Comparison of ENCODE assay signal across 9 mouse cellular contexts in genomic region chr13:56682326-56682725, GRCm38 (mm10). TPM values are rescaled to one million over a fixed set of nuclear protein-coding genes. Genes with fewer than 3 reads are reported as not detected.
DNase-seq lines count a peak whose midpoint lies in the region; ATAC-seq and TF ChIP-seq lines count a peak whose summit lies in the region.
"Had no signal": no experiment of that assay in that cellular context is flagged by ENCODE, and none has a peak within 500 bp of the region (broad histone marks: within the 10 kb centered on the region; RNA-seq: fewer than 3 reads in every experiment).

No protein-coding gene starts in this region.

- H3K27ac ChIP-seq in heart, embryonic 11.5 days (ENCODE audit: low read depth, low read length): no peak overlapping the region
- H3K27ac ChIP-seq in embryonic facial prominence, embryonic 10.5 days (replicated peaks): peak overlapping the region; percentile 24; the same call in 1 of the 2 replicates
- H3K27ac ChIP-seq in intestine, embryonic 15.5 days: no peak overlapping the region

- no peak overlapping the region for H3K4me3 ChIP-seq in heart, embryonic 11.5 days (ENCODE audit: low read depth, low read length)
- H3K4me3 ChIP-seq in E14TG2a.4 (replicated peaks; ENCODE audit: low read length): peak overlapping the region; percentile 53
- no peak overlapping the region for H3K4me3 ChIP-seq in embryonic facial prominence, embryonic 10.5 days
- H3K4me3 ChIP-seq in intestine, embryonic 15.5 days (replicated peaks): no peak overlapping the region

- 0 out of 2 replicates have a peak, but pooled peaks cover 3% of the 10 kb centered on the region for H3K27me3 ChIP-seq in heart, embryonic 11.5 days (ENCODE audit: control insufficient read depth, insufficient read depth, low read length)
- H3K27me3 ChIP-seq in E14TG2a.4 (ENCODE audit: insufficient read depth, low read length): peaks cover 71% of the 10 kb centered on the region
- no peaks in the 10 kb centered on the region for H3K27me3 ChIP-seq in embryonic facial prominence, embryonic 10.5 days (replicated peaks; ENCODE audit: low read depth, poor library complexity, severe bottlenecking)
- no peaks in the 10 kb centered on the region for H3K27me3 ChIP-seq in intestine, embryonic 15.5 days (replicated peaks)
- H3K27me3 ChIP-seq: Patski had no signal

- no peaks in the 10 kb centered on the region for H3K9me3 ChIP-seq in heart, embryonic 11.5 days (replicated peaks; ENCODE audit: control insufficient read depth, low read length)
- no peaks in the 10 kb centered on the region for H3K9me3 ChIP-seq in E14TG2a.4 (ENCODE audit: low read length)
- H3K9me3 ChIP-seq in embryonic facial prominence, embryonic 10.5 days: no peaks in the 10 kb centered on the region
- H3K9me3 ChIP-seq in intestine, embryonic 15.5 days: no peaks in the 10 kb centered on the region

- WGBS in heart, embryonic 11.5 days (ENCODE audit: insufficient replicate concordance): 77% methylated on average over 17 of the region's 17 CpGs
- 89% methylated on average over 17 of the region's 17 CpGs for WGBS in embryonic facial prominence, embryonic 10.5 days
- 78% methylated on average over 17 of the region's 17 CpGs for WGBS in intestine, embryonic 15.5 days

- peaks cover 20% of the 10 kb centered on the region for H3K4me1 ChIP-seq in heart, embryonic 11.5 days (ENCODE audit: control insufficient read depth, insufficient read depth, low read length)
- peaks cover 9% of the 10 kb centered on the region for H3K4me1 ChIP-seq in E14TG2a.4 (replicated peaks; ENCODE audit: low read depth, low read length)
- peaks cover 31% of the 10 kb centered on the region for H3K4me1 ChIP-seq in embryonic facial prominence, embryonic 10.5 days
- peaks cover 15% of the 10 kb centered on the region for H3K4me1 ChIP-seq in intestine, embryonic 15.5 days (replicated peaks)

- no peak for TF ChIP-seq CTCF in E14TG2a.4 (conservative IDR thresholded peaks at IDR 0.05; ENCODE audit: low read length)

- no peak for ATAC-seq in heart, embryonic 11.5 days (replicated peaks; ENCODE audit: insufficient number of reproducible peaks, low FRiP score, low TSS enrichment)
- no peak for ATAC-seq in intestine, embryonic 15.5 days
- ATAC-seq: Patski had no signal

- intact Hi-C loops in heart, postnatal 25 days (cut with DNase I): no loop called here

- peak; percentile 98 for DNase-seq in heart, adult 11 months
- no peak for DNase-seq in embryonic facial prominence, embryonic 10.5 days (ENCODE audit: low spot score)
- peak; percentile 43 for DNase-seq in heart, postnatal 25 days (ENCODE audit: low spot score)
- peak; percentile 71 for DNase-seq in lung, postnatal 14 days
- peak; percentile 11 for DNase-seq in thymus, postnatal 0 days (ENCODE audit: low spot score)

- H3K36me3 ChIP-seq in heart, embryonic 11.5 days (ENCODE audit: control insufficient read depth, insufficient read depth, low read length): no peaks in the 10 kb centered on the region
- H3K36me3 ChIP-seq in E14TG2a.4 (ENCODE audit: insufficient read depth, low read length): no peaks in the 10 kb centered on the region
- no peaks in the 10 kb centered on the region for H3K36me3 ChIP-seq in embryonic facial prominence, embryonic 10.5 days (replicated peaks)
- H3K36me3 ChIP-seq in intestine, embryonic 15.5 days: no peaks in the 10 kb centered on the region

- H3K4me2 ChIP-seq in heart, embryonic 11.5 days: no peak overlapping the region; the same call in 1 of the 2 replicates
- H3K4me2 ChIP-seq in intestine, embryonic 15.5 days (replicated peaks): no peak overlapping the region

- H3K9ac ChIP-seq in heart, embryonic 11.5 days (ENCODE audit: low read depth, low read length): no peak overlapping the region
- no peak overlapping the region for H3K9ac ChIP-seq in intestine, embryonic 15.5 days

RNA-seq across cellular contexts. Expression of gene Smad5, which starts 20.5 kb away (rescaled TPM):
- 25.7 and 26.3 TPM in 2 replicates for polyA plus RNA-seq in heart, embryonic 11.5 days (2014; fragmentation: Nextera tagmentation; extraction: Ambion mirVana)
- 41.7 and 44.3 TPM in 2 replicates for polyA plus RNA-seq in embryonic facial prominence, embryonic 10.5 days (2016; fragmentation: Nextera tagmentation; extraction: Ambion mirVana)
- total RNA-seq in heart, postnatal 25 days (2021): 10 to 100 TPM; 29.5 to 34.6 TPM
- polyA plus RNA-seq in thymus, postnatal 0 days (2015; fragmentation: Nextera tagmentation; extraction: Ambion mirVana): 13.1 and 13.7 TPM in 2 replicates
- 19.3 and 19.5 TPM in 2 replicates for polyA plus RNA-seq in intestine, embryonic 15.5 days (2015; fragmentation: Nextera tagmentation; extraction: Ambion mirVana)
